Mouse (Mus musculus): ENCODE measurements around the gene Zfp217. TPM values are rescaled to one million over a fixed set of nuclear protein-coding genes. Genes with fewer than 3 reads are reported as not detected.

The Zfp217 gene
- polyA plus RNA-seq, 1 experiment, result 1.5 TPM

- no peak for TF ChIP-seq TAL1 (IDR thresholded peaks at IDR 0.05; ENCODE audit: low read length)
- no peak for TF ChIP-seq GATA1 (IDR thresholded peaks at IDR 0.05; ENCODE audit: low read length)
- Histone ChIP-seq H3K9me3 (ENCODE audit: control insufficient read depth, low read length) (no peaks in the 10 kb centered on the region; the same call in 1 of the 2 replicates), H3K4me3 (replicated peaks) (no peak overlapping the region), H3K27me3 (ENCODE audit: control insufficient read depth) (no peaks in the 10 kb centered on the region; the same call in 1 of the 2 replicates), H3K36me3 (ENCODE audit: control insufficient read depth) (peaks cover 19% of the 10 kb centered on the region), H3K4me1 (ENCODE audit: control insufficient read depth) (peaks cover 21% of the 10 kb centered on the region)
Observed at GRCm38 (mm10) chr2:170101932-170102331, 46.0 kb downstream of the Zfp217 start.

GRCm38 (mm10) chr2:170101132-170101531 lies 46.8 kb downstream of the Zfp217 start:
- TF ChIP-seq GATA1 (IDR thresholded peaks at IDR 0.05; ENCODE audit: low read length) (no peak), TAL1 (IDR thresholded peaks at IDR 0.05; ENCODE audit: low read length) (no peak)
- Histone ChIP-seq H3K27me3 (ENCODE audit: control insufficient read depth) (no peaks in the 10 kb centered on the region; the same call in 1 of the 2 replicates), H3K4me1 (ENCODE audit: control insufficient read depth) (peaks cover 16% of the 10 kb centered on the region), H3K4me3 (replicated peaks) (no peak overlapping the region), H3K36me3 (ENCODE audit: control insufficient read depth) (peaks cover 11% of the 10 kb centered on the region), H3K9me3 (ENCODE audit: control insufficient read depth, low read length) (no peaks in the 10 kb centered on the region; the same call in 1 of the 2 replicates)

- Histone ChIP-seq H3K4me1 (ENCODE audit: control insufficient read depth) (no peaks in the 10 kb centered on the region; the same call in 1 of the 2 replicates), H3K27me3 (ENCODE audit: control insufficient read depth) (peaks cover 20% of the 10 kb centered on the region), H3K36me3 (ENCODE audit: control insufficient read depth) (no peaks in the 10 kb centered on the region), H3K9me3 (ENCODE audit: control insufficient read depth, low read length) (no peaks in the 10 kb centered on the region; the same call in 1 of the 2 replicates), H3K4me3 (replicated peaks) (no peak overlapping the region)
- no peak for TF ChIP-seq GATA1 (IDR thresholded peaks at IDR 0.05; ENCODE audit: low read length)
- TF ChIP-seq TAL1 (IDR thresholded peaks at IDR 0.05; ENCODE audit: low read length), result no peak
Observed at GRCm38 (mm10) chr2:170094871-170095270, 53.0 kb downstream of the Zfp217 start.

GRCm38 (mm10) chr2:170094220-170094619 lies 53.7 kb downstream of the Zfp217 start:
- Histone ChIP-seq H3K4me1 (ENCODE audit: control insufficient read depth) (no peaks in the 10 kb centered on the region; the same call in 1 of the 2 replicates), H3K27me3 (ENCODE audit: control insufficient read depth) (peaks cover 20% of the 10 kb centered on the region), H3K36me3 (ENCODE audit: control insufficient read depth) (no peaks in the 10 kb centered on the region), H3K9me3 (ENCODE audit: control insufficient read depth, low read length) (no peaks in the 10 kb centered on the region; the same call in 1 of the 2 replicates), H3K4me3 (replicated peaks) (no peak overlapping the region)
- no peak for TF ChIP-seq TAL1 (IDR thresholded peaks at IDR 0.05; ENCODE audit: low read length)
- no peak for TF ChIP-seq GATA1 (IDR thresholded peaks at IDR 0.05; ENCODE audit: low read length)

- Histone ChIP-seq H3K4me1 (ENCODE audit: control insufficient read depth) (peaks cover 17% of the 10 kb centered on the region), H3K9me3 (ENCODE audit: control insufficient read depth, low read length) (no peaks in the 10 kb centered on the region), H3K4me3 (replicated peaks) (no peak overlapping the region), H3K27me3 (ENCODE audit: control insufficient read depth) (peaks cover 20% of the 10 kb centered on the region), H3K36me3 (ENCODE audit: control insufficient read depth) (no peaks in the 10 kb centered on the region)
- TF ChIP-seq GATA1 (IDR thresholded peaks at IDR 0.05; ENCODE audit: low read length), result no peak
Observed at GRCm38 (mm10) chr2:170091563-170092443, 56.1 kb downstream of the Zfp217 start.

- TF ChIP-seq GATA1 (IDR thresholded peaks at IDR 0.05; ENCODE audit: low read length) (no peak), TAL1 (IDR thresholded peaks at IDR 0.05; ENCODE audit: low read length) (no peak)
- H3K9me3 ChIP-seq (ENCODE audit: control insufficient read depth, low read length), result no peaks in the 10 kb centered on the region
- H3K4me1 ChIP-seq (ENCODE audit: control insufficient read depth), result no peaks in the 10 kb centered on the region
- H3K27me3 ChIP-seq (ENCODE audit: control insufficient read depth), result peaks cover 8% of the 10 kb centered on the region
- H3K36me3 ChIP-seq (ENCODE audit: control insufficient read depth), result no peaks in the 10 kb centered on the region
- no peak overlapping the region for H3K4me3 ChIP-seq (replicated peaks)
Observed at GRCm38 (mm10) chr2:170078442-170079017, 69.4 kb downstream of the Zfp217 start.

- H3K9me3 ChIP-seq (ENCODE audit: control insufficient read depth, low read length), result no peaks in the 10 kb centered on the region
- TF ChIP-seq GATA1 (IDR thresholded peaks at IDR 0.05; ENCODE audit: low read length), result no peak
- TF ChIP-seq TAL1 (IDR thresholded peaks at IDR 0.05; ENCODE audit: low read length), result no peak
- no peak overlapping the region for H3K4me3 ChIP-seq (replicated peaks)
- no peaks in the 10 kb centered on the region for H3K4me1 ChIP-seq (ENCODE audit: control insufficient read depth)
- H3K36me3 ChIP-seq (ENCODE audit: control insufficient read depth), result no peaks in the 10 kb centered on the region
- peaks cover 8% of the 10 kb centered on the region for H3K27me3 ChIP-seq (ENCODE audit: control insufficient read depth)
Observed at GRCm38 (mm10) chr2:170078041-170078440, 69.9 kb downstream of the Zfp217 start.

- Histone ChIP-seq H3K27me3 (ENCODE audit: control insufficient read depth) (peaks cover 3% of the 10 kb centered on the region), H3K36me3 (ENCODE audit: control insufficient read depth) (no peaks in the 10 kb centered on the region), H3K4me3 (replicated peaks) (no peak overlapping the region), H3K4me1 (ENCODE audit: control insufficient read depth) (no peaks in the 10 kb centered on the region), H3K9me3 (ENCODE audit: control insufficient read depth, low read length) (no peaks in the 10 kb centered on the region)
- TF ChIP-seq TAL1 (IDR thresholded peaks at IDR 0.05; ENCODE audit: low read length) (no peak), GATA1 (IDR thresholded peaks at IDR 0.05; ENCODE audit: low read length) (no peak)
Observed at GRCm38 (mm10) chr2:170076941-170077490, 70.9 kb downstream of the Zfp217 start.

- no peak for TF ChIP-seq TAL1 (IDR thresholded peaks at IDR 0.05; ENCODE audit: low read length)
- TF ChIP-seq GATA1 (IDR thresholded peaks at IDR 0.05; ENCODE audit: low read length), result no peak
- Histone ChIP-seq H3K36me3 (ENCODE audit: control insufficient read depth) (no peaks in the 10 kb centered on the region), H3K27me3 (ENCODE audit: control insufficient read depth) (peaks cover 9% of the 10 kb centered on the region), H3K4me1 (ENCODE audit: control insufficient read depth) (no peaks in the 10 kb centered on the region), H3K4me3 (replicated peaks) (no peak overlapping the region), H3K9me3 (ENCODE audit: control insufficient read depth, low read length) (no peaks in the 10 kb centered on the region)
Observed at GRCm38 (mm10) chr2:170070641-170071241, 77.2 kb downstream of the Zfp217 start.

Data from erythroblast, embryonic 14.5 days (primary cell).